Mouse (Mus musculus) hindbrain, embryonic 10.5 days (tissue): ENCODE data around the gene Mertk. TPM values are rescaled to one million over a fixed set of nuclear protein-coding genes. Genes with fewer than 3 reads are reported as not detected.

Experiments used
- DNase-seq: peaks from one replicate; pipeline ENCODE4 v3.0.0-alpha.2; 2017; ENCODE audit warnings: low spot score
- H3K27ac ChIP-seq: fragments of 300-500 bp; sonication (generic); 2 replicates; pipeline ENCODE4 v1.5.1; 2016; ENCODE audit warnings: mild to moderate bottlenecking, moderate library complexity
- H3K27me3 ChIP-seq: fragments of 300-500 bp; sonication (generic); 2 replicates; pipeline ENCODE4 v1.6.1; 2016; ENCODE audit warnings: mild to moderate bottlenecking; ENCODE audit not compliant: poor library complexity, insufficient read depth, severe bottlenecking
- H3K36me3 ChIP-seq: fragments of 300-500 bp; sonication (generic); 2 replicates; pipeline ENCODE4 v1.6.1; 2016; ENCODE audit warnings: mild to moderate bottlenecking, moderate library complexity
- H3K4me1 ChIP-seq: fragments of 300-500 bp; sonication (generic); replicated peaks from 2 replicates; pipeline ENCODE4 v1.6.1; 2016; ENCODE audit warnings: mild to moderate bottlenecking
- H3K4me3 ChIP-seq: fragments of 300-500 bp; sonication (generic); 2 replicates; pipeline ENCODE4 v1.5.1; 2016; ENCODE audit warnings: mild to moderate bottlenecking, moderate library complexity
- H3K9me3 ChIP-seq: fragments of 300-500 bp; sonication (generic); 2 replicates; pipeline ENCODE4 v1.6.1; 2016; ENCODE audit warnings: mild to moderate bottlenecking, moderate library complexity
- WGBS: fragments of 180-500 bp; shearing (Covaris S2); methylation state at CpG from one replicate; pipeline ENCODE4 v1.1.7; 2016; 5-methylcytosine and 5-hydroxymethylcytosine counted together
- polyA plus RNA-seq: library from polyadenylated mRNA; unstranded; fragments of >200 nt; fragmentation: Nextera tagmentation; extraction: Ambion mirVana; gene quantifications from 2 replicates; pipeline ENCODE4 v1.2.1, GENCODE M21; 2016

Mertk gene
- polyA plus RNA-seq, 1 experiment from 2014 or later: 3.4 TPM

GRCm38 (mm10) chr2:128753295-128753873 lies 54.6 kb downstream of the Mertk start:
- Histone ChIP-seq H3K4me3 (no peak overlapping the region), H3K27me3 (no peaks in the 10 kb centered on the region), H3K4me1 (no peaks in the 10 kb centered on the region), H3K36me3 (0 out of 2 replicates have a peak, but pooled peaks cover 9% of the 10 kb centered on the region), H3K9me3 (no peaks in the 10 kb centered on the region), H3K27ac (no peak overlapping the region)
- WGBS: 75% methylated on average over 6 of the region's 6 CpGs
- DNase-seq: no peak

DNA sequence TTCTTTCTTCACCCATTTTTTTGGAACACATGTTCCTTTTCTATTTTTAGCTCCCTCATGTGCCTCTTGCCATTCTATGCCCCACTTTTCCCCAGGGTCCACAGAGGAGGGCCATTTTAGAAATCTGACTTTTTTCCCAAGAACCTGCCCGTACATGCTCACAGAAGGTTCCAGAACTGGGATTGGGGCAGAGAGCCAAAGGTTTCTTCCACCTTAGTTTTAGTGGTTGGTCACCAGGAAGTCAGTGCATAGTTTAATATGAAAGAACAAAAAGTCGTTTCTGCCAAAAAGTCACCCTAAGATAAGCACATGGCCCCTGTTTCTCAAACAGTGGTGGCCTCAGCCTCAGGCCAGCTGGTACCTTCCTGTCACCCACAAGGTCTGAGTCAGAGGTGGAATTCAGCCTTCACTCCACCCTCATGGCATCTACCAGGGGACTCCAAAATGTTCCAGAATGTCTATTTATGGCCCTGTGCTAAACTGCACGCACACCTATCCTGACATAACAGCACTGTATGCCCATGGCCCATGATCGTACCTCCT lies 56.5 kb downstream of the Mertk start:
- Histone ChIP-seq H3K4me3 (no peak overlapping the region), H3K27ac (no peak overlapping the region), H3K36me3 (0 out of 2 replicates have a peak, but pooled peaks cover 6% of the 10 kb centered on the region), H3K4me1 (0 out of 2 replicates have a peak, but pooled peaks cover 3% of the 10 kb centered on the region), H3K9me3 (no peaks in the 10 kb centered on the region), H3K27me3 (no peaks in the 10 kb centered on the region)
- 92% methylated on average over 4 of the region's 4 CpGs for WGBS
- no peak for DNase-seq

GRCm38 (mm10) chr2:128758724-128759340 lies 60.1 kb downstream of the Mertk start:
- Histone ChIP-seq H3K36me3 (peaks cover 11% of the 10 kb centered on the region), H3K27ac (no peak overlapping the region), H3K27me3 (no peaks in the 10 kb centered on the region), H3K9me3 (no peaks in the 10 kb centered on the region), H3K4me3 (no peak overlapping the region), H3K4me1 (peaks cover 7% of the 10 kb centered on the region; the same call in 1 of the 2 replicates)
- WGBS: 78% methylated on average over 10 of the region's 10 CpGs
- no peak for DNase-seq

DNA sequence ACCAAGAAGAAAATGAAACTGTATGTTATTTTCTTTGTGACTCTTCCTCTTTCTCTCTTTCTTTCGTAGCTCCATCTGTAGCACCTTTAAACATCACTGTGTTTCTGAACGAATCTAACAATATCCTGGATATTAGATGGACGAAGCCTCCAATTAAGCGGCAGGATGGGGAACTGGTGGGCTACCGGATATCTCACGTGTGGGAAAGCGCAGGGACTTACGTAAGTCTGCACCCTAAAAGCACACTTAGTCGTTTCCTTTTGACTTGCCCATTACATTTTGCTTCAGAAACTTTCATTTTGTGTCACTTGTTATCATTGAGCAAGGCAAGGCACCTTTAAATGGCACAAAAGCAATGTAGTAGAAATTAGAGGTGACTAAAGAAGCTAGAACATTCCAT lies 63.3 kb downstream of the Mertk start:
- H3K4me3 ChIP-seq: no peak overlapping the region
- H3K27me3 ChIP-seq: no peaks in the 10 kb centered on the region
- peaks cover 7% of the 10 kb centered on the region; the same call in 1 of the 2 replicates for H3K4me1 ChIP-seq
- peaks cover 8% of the 10 kb centered on the region for H3K36me3 ChIP-seq
- 88% methylated on average over 9 of the region's 9 CpGs for whole genome bisulfite sequencing
- DNase-seq: no peak
- H3K9me3 ChIP-seq: no peaks in the 10 kb centered on the region
- H3K27ac ChIP-seq: no peak overlapping the region

DNA sequence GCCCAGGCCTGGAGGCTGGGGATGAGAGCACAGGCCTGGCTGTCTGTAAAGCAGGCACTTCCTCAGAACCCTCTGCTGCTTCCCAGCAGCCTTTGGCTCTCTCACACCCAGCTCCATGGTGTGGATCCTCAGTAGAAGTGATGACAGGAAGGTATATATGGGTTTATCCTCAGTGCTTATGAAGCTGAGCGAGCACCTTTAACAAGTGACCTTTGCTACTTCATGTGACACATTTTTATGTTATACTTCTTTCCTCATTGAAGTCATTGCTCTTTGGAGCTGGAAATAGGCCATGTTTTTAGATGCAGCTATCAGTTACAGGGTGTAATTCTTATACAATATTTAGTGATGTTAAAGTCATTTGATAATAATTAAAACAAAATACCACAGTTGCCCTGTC lies 67.0 kb downstream of the Mertk start:
- Histone ChIP-seq H3K4me1 (peaks cover 4% of the 10 kb centered on the region; the same call in 1 of the 2 replicates), H3K36me3 (peaks cover 4% of the 10 kb centered on the region), H3K9me3 (no peaks in the 10 kb centered on the region), H3K4me3 (no peak overlapping the region), H3K27me3 (no peaks in the 10 kb centered on the region), H3K27ac (no peak overlapping the region)
- WGBS: 96% methylated on average over 1 of the region's 1 CpGs
- no peak for DNase-seq

- Histone ChIP-seq H3K27me3 (no peaks in the 10 kb centered on the region), H3K36me3 (0 out of 2 replicates have a peak, but pooled peaks cover 4% of the 10 kb centered on the region), H3K27ac (no peak overlapping the region), H3K9me3 (no peaks in the 10 kb centered on the region), H3K4me3 (no peak overlapping the region), H3K4me1 (peaks cover 6% of the 10 kb centered on the region; the same call in 1 of the 2 replicates)
- no peak for DNase-seq
- 86% methylated on average over 4 of the region's 4 CpGs for WGBS
These were observed 69.9 kb downstream of the Mertk start for GRCm38 (mm10) chr2:128768545-128769247.

DNA sequence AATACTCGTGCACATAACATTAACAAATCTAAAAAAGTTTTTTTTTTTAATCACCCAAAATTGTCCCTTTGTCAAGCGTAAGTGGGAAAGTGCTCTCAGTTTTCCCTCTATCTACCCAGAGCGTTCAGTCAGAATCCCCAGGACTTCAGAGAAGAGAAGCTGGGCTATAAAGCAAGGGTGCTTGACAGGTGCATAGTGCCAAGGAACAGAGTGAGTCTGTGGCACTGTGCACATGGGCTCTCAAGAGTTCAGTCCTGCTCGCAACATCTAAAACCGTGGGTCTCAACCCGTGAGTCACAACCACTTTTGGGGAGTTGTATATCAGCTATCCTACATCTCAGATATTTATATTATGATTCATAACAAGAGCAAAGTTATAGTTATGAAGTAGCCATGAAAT lies 71.8 kb downstream of the Mertk start:
- Histone ChIP-seq H3K27ac (no peak overlapping the region), H3K36me3 (0 out of 2 replicates have a peak, but pooled peaks cover 4% of the 10 kb centered on the region), H3K4me3 (no peak overlapping the region), H3K4me1 (0 out of 2 replicates have a peak, but pooled peaks cover 5% of the 10 kb centered on the region), H3K9me3 (no peaks in the 10 kb centered on the region), H3K27me3 (no peaks in the 10 kb centered on the region)
- no peak for DNase-seq
- 92% methylated on average over 6 of the region's 6 CpGs for WGBS

GRCm38 (mm10) chr2:128771048-128771447 lies 72.3 kb downstream of the Mertk start:
- Histone ChIP-seq H3K9me3 (no peaks in the 10 kb centered on the region), H3K36me3 (0 out of 2 replicates have a peak, but pooled peaks cover 4% of the 10 kb centered on the region), H3K4me1 (0 out of 2 replicates have a peak, but pooled peaks cover 5% of the 10 kb centered on the region), H3K27ac (no peak overlapping the region), H3K27me3 (no peaks in the 10 kb centered on the region), H3K4me3 (no peak overlapping the region)
- no peak for DNase-seq
- WGBS: 91% methylated on average over 4 of the region's 4 CpGs

GRCm38 (mm10) chr2:128771750-128772338 lies 73.1 kb downstream of the Mertk start:
- 92% methylated on average over 7 of the region's 7 CpGs for WGBS
- H3K27ac ChIP-seq: no peak overlapping the region
- H3K27me3 ChIP-seq: no peaks in the 10 kb centered on the region
- H3K9me3 ChIP-seq: no peaks in the 10 kb centered on the region
- no peak overlapping the region for H3K4me3 ChIP-seq
- no peak for DNase-seq
- 0 out of 2 replicates have a peak, but pooled peaks cover 5% of the 10 kb centered on the region for H3K4me1 ChIP-seq
- H3K36me3 ChIP-seq: 0 out of 2 replicates have a peak, but pooled peaks cover 4% of the 10 kb centered on the region

DNA sequence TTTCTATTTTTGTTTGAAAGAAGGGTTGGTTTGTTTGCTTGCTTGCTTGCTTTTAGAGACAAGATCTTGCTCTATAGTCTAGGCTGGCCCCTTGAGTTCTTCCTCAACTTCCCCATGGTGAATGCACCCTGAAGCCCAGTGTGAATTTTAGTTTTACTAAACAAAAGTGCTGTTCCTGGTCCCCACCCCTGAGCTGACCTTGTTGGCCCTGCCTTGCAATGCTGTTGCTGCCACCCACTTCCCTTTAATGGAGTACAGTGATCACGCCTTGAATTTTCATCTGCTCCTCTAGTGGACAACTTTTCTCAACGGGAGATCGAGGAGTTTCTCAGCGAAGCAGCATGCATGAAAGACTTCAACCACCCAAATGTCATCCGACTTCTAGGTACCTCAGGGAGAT lies 83.5 kb downstream of the Mertk start:
- DNase-seq: no peak
- Histone ChIP-seq H3K4me3 (no peak overlapping the region), H3K27me3 (no peaks in the 10 kb centered on the region), H3K36me3 (peaks cover 4% of the 10 kb centered on the region; the same call in 1 of the 2 replicates), H3K9me3 (no peaks in the 10 kb centered on the region), H3K4me1 (peaks cover 10% of the 10 kb centered on the region), H3K27ac (no peak overlapping the region)
- 93% methylated on average over 5 of the region's 5 CpGs for WGBS

- H3K4me3 ChIP-seq: no peak overlapping the region
- H3K27me3 ChIP-seq: no peaks in the 10 kb centered on the region
- WGBS: 72% methylated on average over 10 of the region's 10 CpGs
- peaks cover 4% of the 10 kb centered on the region; the same call in 1 of the 2 replicates for H3K36me3 ChIP-seq
- peak; percentile 35 for DNase-seq
- no peaks in the 10 kb centered on the region for H3K9me3 ChIP-seq
- peaks cover 10% of the 10 kb centered on the region for H3K4me1 ChIP-seq
- H3K27ac ChIP-seq: 0 out of 2 replicates have a peak overlapping the region, but pooled peaks have one; percentile 40
These were observed 85.0 kb downstream of the Mertk start for GRCm38 (mm10) chr2:128783660-128784345.

- peaks cover 4% of the 10 kb centered on the region; the same call in 1 of the 2 replicates for H3K36me3 ChIP-seq
- H3K27ac ChIP-seq: no peak overlapping the region
These were observed 86.1 kb downstream of the Mertk start for GRCm38 (mm10) chr2:128784814-128785213.

More at GRCm38 (mm10) chr2:128784814-128785213, 86.1 kb downstream of the Mertk start:
- H3K4me1 ChIP-seq: peaks cover 10% of the 10 kb centered on the region
- 92% methylated on average over 7 of the region's 7 CpGs for WGBS
- no peak for DNase-seq
- no peaks in the 10 kb centered on the region for H3K9me3 ChIP-seq
- H3K4me3 ChIP-seq: no peak overlapping the region
- no peaks in the 10 kb centered on the region for H3K27me3 ChIP-seq
